Mouse (Mus musculus): ENCODE data around the gene Afg1l.

The Afg1l gene

DNA sequence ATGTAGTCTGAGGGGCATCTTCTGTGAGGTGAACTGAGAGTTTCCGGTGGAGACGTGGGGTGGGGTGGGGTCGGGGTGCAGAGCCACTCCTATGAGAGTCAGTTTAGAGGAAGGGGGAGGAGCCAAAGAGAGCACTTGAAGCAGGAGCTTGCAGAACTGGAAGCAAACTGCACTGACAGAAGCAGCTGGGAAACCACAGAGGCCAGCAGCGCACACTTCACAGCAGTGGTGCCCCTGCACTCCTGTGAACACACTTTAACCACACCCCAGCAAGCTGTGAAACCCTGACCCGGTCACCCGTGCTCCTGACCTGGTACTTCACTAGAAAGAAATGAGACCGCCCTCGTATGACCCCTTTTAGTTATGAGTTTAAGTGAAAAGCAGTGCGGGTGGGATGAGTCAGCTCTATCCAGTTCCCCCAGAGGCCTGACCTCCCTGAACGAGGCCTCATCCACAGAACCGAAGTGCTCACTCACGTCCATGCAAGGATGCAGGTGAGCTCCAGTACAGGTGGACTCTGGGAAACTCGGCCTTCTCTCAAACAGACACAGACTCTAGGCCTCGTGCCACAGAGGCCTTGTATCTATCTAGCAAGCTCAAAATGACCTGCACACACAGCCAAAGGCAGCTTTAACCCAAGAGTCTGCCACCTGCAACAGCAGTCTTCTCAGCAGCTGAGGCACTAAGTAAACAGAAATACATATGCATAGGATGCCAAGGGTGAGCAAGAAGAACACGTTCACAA, 208.9 kb downstream of the Afg1l start:
- DNase-seq (ENCODE audit: extremely low spot score) = no peak

GRCm38 (mm10) chr10:42267811-42268545, 210.4 kb downstream of the Afg1l start:
- no peak for DNase-seq (ENCODE audit: extremely low spot score)

GRCm38 (mm10) chr10:42265021-42265689, 213.2 kb downstream of the Afg1l start:
- DNase-seq (ENCODE audit: extremely low spot score) = no peak

GRCm38 (mm10) chr10:42264195-42264594, 214.2 kb downstream of the Afg1l start:
- no peak for DNase-seq (ENCODE audit: extremely low spot score)

GRCm38 (mm10) chr10:42263701-42264100, 214.7 kb downstream of the Afg1l start:
- no peak for DNase-seq (ENCODE audit: extremely low spot score)
